Mouse (Mus musculus) thymus, adult 2 months (tissue): ENCODE measurements at regions not wholly inside any gene's neighbourhood (a gene's known extent, or its start where the extent isn't known, plus 50 kb on each side); places are given as distances from the start of the nearest gene placed in this dataset.

Experiments
- CTCF ChIP-seq: fragments of 200-500 bp; IDR thresholded peaks from 2 replicates; pipeline ENCODE4 v1.5.1; 2012; ENCODE audit warnings: mild to moderate bottlenecking, control low read depth, low read length, moderate library complexity, borderline replicate concordance; ENCODE audit not compliant: control insufficient read depth, poor library complexity, insufficient read depth; ENCODE audit errors: extremely low read depth
- POLR2A ChIP-seq: fragments of 200-500 bp; IDR thresholded peaks from 2 replicates; pipeline ENCODE4 v1.6.1; 2012; ENCODE audit warnings: mild to moderate bottlenecking, low read length, control low read depth, moderate library complexity; ENCODE audit not compliant: control insufficient read depth, poor library complexity, insufficient read depth; ENCODE audit errors: extremely low read depth

DNA sequence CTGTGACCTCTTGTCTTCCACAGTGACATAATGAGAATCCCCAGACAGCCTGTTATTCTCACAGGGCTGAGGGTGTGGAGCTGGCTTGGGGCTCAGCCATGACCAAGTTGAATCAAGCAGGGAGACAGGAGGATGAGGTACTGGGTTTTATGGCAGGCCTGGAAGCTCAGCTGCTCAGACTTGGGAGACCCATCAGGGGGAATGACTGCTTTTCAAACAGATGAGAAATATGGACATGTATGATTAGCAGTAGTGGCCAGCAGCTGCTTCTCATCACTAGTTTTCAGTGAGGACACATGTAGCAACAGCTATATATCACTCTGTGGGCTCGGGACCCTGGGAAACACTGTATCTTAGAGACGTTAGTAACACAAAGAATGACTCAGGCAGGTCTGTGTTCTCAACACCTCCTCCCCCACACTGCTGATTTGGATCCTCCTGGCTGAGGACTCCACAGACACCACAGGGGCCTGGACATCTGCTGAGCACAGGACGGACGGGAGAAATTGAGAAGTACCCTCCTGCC lies 87.9 kb downstream of the Cops8 start:
- TF ChIP-seq CTCF: no peak
- no peak for TF ChIP-seq POLR2A
